ENCODE assay signal across 14 mouse cellular contexts in the genomic region with DNA sequence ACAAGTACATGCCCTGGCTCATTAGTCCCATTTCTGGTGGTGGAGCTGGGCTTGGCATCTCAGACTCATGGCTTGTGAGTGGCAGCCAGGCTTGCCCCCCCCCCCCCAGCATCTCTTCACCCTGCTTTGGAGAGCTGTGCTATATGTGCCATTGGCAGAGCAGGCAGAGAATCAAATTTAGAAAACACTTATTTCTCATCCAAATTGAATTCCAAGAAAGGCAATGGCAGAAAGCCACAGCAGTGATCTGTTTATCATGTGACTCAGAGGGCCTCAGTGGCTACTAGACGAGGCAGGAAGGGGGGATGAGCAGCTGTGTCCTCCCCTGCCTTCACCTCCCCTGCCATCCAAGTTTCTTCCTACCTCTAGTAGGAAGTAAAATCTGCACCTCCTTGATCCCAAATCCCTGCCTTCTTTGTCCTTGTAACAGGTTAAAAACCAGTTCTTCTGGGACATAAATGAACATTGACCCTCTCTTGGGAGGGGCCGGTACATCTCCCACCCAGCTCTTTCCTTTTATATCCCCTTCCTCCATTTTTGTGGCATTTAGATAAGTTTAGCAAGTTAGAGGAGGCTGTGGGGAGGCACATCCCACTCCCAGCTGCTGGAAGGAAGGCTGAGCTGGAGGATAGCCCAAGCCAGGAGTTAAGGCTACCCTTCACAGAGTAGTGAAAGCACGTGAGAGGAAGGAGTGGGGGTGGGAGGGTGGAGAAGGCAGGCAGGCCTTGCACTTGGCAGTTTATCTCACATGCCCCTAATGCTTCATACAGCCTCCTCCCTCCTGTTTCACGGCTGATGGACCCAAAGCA.
DNase-seq lines count a peak whose midpoint lies in the region; ATAC-seq lines count a peak whose summit lies in the region.
"Had no signal": no experiment of that assay in that cellular context is flagged by ENCODE, and none has a peak within 500 bp of the region (broad histone marks: within the 10 kb centered on the region; RNA-seq: fewer than 3 reads in every experiment).

No protein-coding gene starts in this region.

- no peaks in the 10 kb centered on the region for H3K9me3 ChIP-seq in forebrain, embryonic 16.5 days (ENCODE audit: control insufficient read depth, low read length)
- no peaks in the 10 kb centered on the region for H3K9me3 ChIP-seq in limb, embryonic 10.5 days (replicated peaks)
- H3K9me3 ChIP-seq: liver, embryonic 13.5 days; neural tube, embryonic 15.5 days had no signal

- intact Hi-C loops in heart, postnatal 25 days (cut with DNase I), result no loop called here

- H3K9ac ChIP-seq in forebrain, embryonic 16.5 days (replicated peaks; ENCODE audit: low read depth, low read length), result no peak overlapping the region
- H3K9ac ChIP-seq: liver, embryonic 13.5 days; neural tube, embryonic 15.5 days had no signal

- peak; percentile 63 for ATAC-seq in forebrain, embryonic 16.5 days

- H3K27ac ChIP-seq in forebrain, embryonic 16.5 days (ENCODE audit: low read length), result peak overlapping the region; percentile 4; the same call in 1 of the 2 replicates
- peak overlapping the region; percentile 36; the same call in 1 of the 2 replicates for H3K27ac ChIP-seq in limb, embryonic 10.5 days
- H3K27ac ChIP-seq: liver, embryonic 13.5 days; macrophage; neural tube, embryonic 15.5 days had no signal

- no peaks in the 10 kb centered on the region for H3K36me3 ChIP-seq in forebrain, embryonic 16.5 days (ENCODE audit: control insufficient read depth, insufficient read depth)
- H3K36me3 ChIP-seq in limb, embryonic 10.5 days, result no peaks in the 10 kb centered on the region
- H3K36me3 ChIP-seq: liver, embryonic 13.5 days had no signal

- peaks cover 33% of the 10 kb centered on the region for H3K4me1 ChIP-seq in forebrain, embryonic 16.5 days (replicated peaks; ENCODE audit: control insufficient read depth, insufficient read depth, low read length)
- peaks cover 50% of the 10 kb centered on the region for H3K4me1 ChIP-seq in limb, embryonic 10.5 days
- H3K4me1 ChIP-seq: liver, embryonic 13.5 days had no signal

- 56% methylated on average over 4 of the region's 4 CpGs for WGBS in forebrain, embryonic 16.5 days
- 70% methylated on average over 4 of the region's 4 CpGs for whole genome bisulfite sequencing in limb, embryonic 10.5 days

- peak; percentile 56 for DNase-seq in layer of hippocampus, adult 11-12 months (ENCODE audit: low spot score)
- no peak for DNase-seq in layer of hippocampus, postnatal 10 days (ENCODE audit: low spot score in 2 of 2)
- peak; percentile 70 for DNase-seq in adipocyte (ENCODE audit: low spot score)
- DNase-seq in limb, embryonic 10.5 days (ENCODE audit: low spot score), result no peak
- DNase-seq in kidney, postnatal 14 days, result no peak
- no peak for DNase-seq in cerebellum, adult 9-11 months
- no peak for DNase-seq in heart, postnatal 25 days (ENCODE audit: low spot score)
- DNase-seq: adrenal gland, postnatal 25 days; cerebellum, adult 11 months; gastrocnemius, postnatal 14 days; liver, embryonic 13.5 days had no signal

- H3K27me3 ChIP-seq in forebrain, embryonic 16.5 days (replicated peaks; ENCODE audit: control insufficient read depth, insufficient read depth, low read length), result no peaks in the 10 kb centered on the region
- H3K27me3 ChIP-seq in limb, embryonic 10.5 days (ENCODE audit: low read depth, poor library complexity, severe bottlenecking), result no peaks in the 10 kb centered on the region
- H3K27me3 ChIP-seq: liver, embryonic 13.5 days; neural tube, embryonic 15.5 days had no signal

- no peak overlapping the region for H3K4me3 ChIP-seq in forebrain, embryonic 16.5 days (replicated peaks; ENCODE audit: low read length)
- no peak overlapping the region for H3K4me3 ChIP-seq in limb, embryonic 10.5 days
- H3K4me3 ChIP-seq: liver, embryonic 13.5 days; neural tube, embryonic 15.5 days had no signal

- no peak overlapping the region for H3K4me2 ChIP-seq in forebrain, embryonic 16.5 days (ENCODE audit: low read length)
- H3K4me2 ChIP-seq: liver, embryonic 13.5 days; neural tube, embryonic 15.5 days had no signal

Comparison
In these comparisons a context has a peak if more than half of its experiments do, and no peak if none do; other contexts are left out.
1. DNase-seq: peak in layer of hippocampus, adult 11-12 months (single experiment) and adipocyte (single experiment); none in layer of hippocampus, postnatal 10 days (0 of 2), limb, embryonic 10.5 days (single experiment), kidney, postnatal 14 days (single experiment), cerebellum, adult 9-11 months (single experiment) and heart, postnatal 25 days (single experiment).